Mouse (Mus musculus) midbrain, embryonic 14.5 days (tissue): ENCODE data around the gene Nek10. TPM values are rescaled to one million over a fixed set of nuclear protein-coding genes. Genes with fewer than 3 reads are reported as not detected.

ENCODE experiments used
- ATAC-seq: fragments of 200-750 bp; cut with Nextera tagmentation; 2 replicates; pipeline ENCODE4 v1.8.0; 2017; ENCODE audit warnings: moderate number of reproducible peaks, moderate library complexity; ENCODE audit not compliant: low FRiP score, low TSS enrichment
- DNase-seq: peaks from one replicate; pipeline ENCODE4 v3.0.0-alpha.2; 2015
- H3K27ac ChIP-seq: fragments of 300-500 bp; sonication (generic); replicated peaks from 2 replicates; pipeline ENCODE4 v1.5.1; 2014; ENCODE audit warnings: mild to moderate bottlenecking, low read depth, low read length, moderate library complexity
- H3K27me3 ChIP-seq: fragments of 300-500 bp; sonication (generic); 2 replicates; pipeline ENCODE4 v1.6.1; 2014; ENCODE audit warnings: low read length, control low read depth, mixed read lengths; ENCODE audit not compliant: control insufficient read depth, insufficient read depth
- H3K36me3 ChIP-seq: fragments of 300-500 bp; sonication (generic); 2 replicates; pipeline ENCODE4 v1.6.1; 2014; ENCODE audit warnings: low read length, control low read depth; ENCODE audit not compliant: control insufficient read depth, insufficient read depth
- H3K4me1 ChIP-seq: fragments of 300-500 bp; sonication (generic); 2 replicates; pipeline ENCODE4 v1.6.1; 2014; ENCODE audit warnings: mild to moderate bottlenecking, antibody characterized with exemption, low read length, control low read depth; ENCODE audit not compliant: control insufficient read depth, insufficient read depth
- H3K4me2 ChIP-seq: fragments of 300-500 bp; sonication (generic); 2 replicates; pipeline ENCODE4 v1.6.1; 2014; ENCODE audit warnings: mild to moderate bottlenecking, low read length, moderate library complexity
- H3K4me3 ChIP-seq: fragments of 300-500 bp; sonication (generic); replicated peaks from 2 replicates; pipeline ENCODE4 v1.5.1; 2014; ENCODE audit warnings: low read depth, low read length
- H3K9ac ChIP-seq: fragments of 300-500 bp; sonication (generic); replicated peaks from 2 replicates; pipeline ENCODE4 v1.6.1; 2014; ENCODE audit warnings: mild to moderate bottlenecking, low read length, moderate library complexity
- H3K9me3 ChIP-seq: fragments of 300-500 bp; sonication (generic); 2 replicates; pipeline ENCODE4 v1.6.1; 2016; ENCODE audit warnings: low read length, control low read depth, mixed read lengths; ENCODE audit not compliant: control insufficient read depth
- WGBS: fragments of 180-500 bp; shearing (Covaris S2); extraction: QIAGEN DNeasy Blood & Tissue Kit; methylation state at CpG from one replicate; pipeline ENCODE4 v1.1.7; 2014; 5-methylcytosine and 5-hydroxymethylcytosine counted together
- polyA plus RNA-seq: library from polyadenylated mRNA; unstranded; fragments of >200 nt; fragmentation: Nextera tagmentation; extraction: Ambion mirVana; gene quantifications from 2 replicates; pipeline ENCODE4 v1.2.1, GENCODE M21; 2014

Gene Nek10
- polyA plus RNA-seq, 1 experiment from 2014 or later = 0.04 TPM

- H3K27ac ChIP-seq = no peak overlapping the region
- no peaks in the 10 kb centered on the region for H3K9me3 ChIP-seq
- ATAC-seq (no peak), DNase-seq (no peak)
- H3K9ac ChIP-seq = no peak overlapping the region
- no peaks in the 10 kb centered on the region for H3K4me1 ChIP-seq
- WGBS = 49% methylated on average over 3 of the region's 3 CpGs
- no peaks in the 10 kb centered on the region for H3K36me3 ChIP-seq
- no peak overlapping the region for H3K4me2 ChIP-seq
- no peak overlapping the region for H3K4me3 ChIP-seq
- no peaks in the 10 kb centered on the region for H3K27me3 ChIP-seq
Measured at GRCm38 (mm10) chr14:14860331-14860730, 57.1 kb downstream of the Nek10 start.

DNA sequence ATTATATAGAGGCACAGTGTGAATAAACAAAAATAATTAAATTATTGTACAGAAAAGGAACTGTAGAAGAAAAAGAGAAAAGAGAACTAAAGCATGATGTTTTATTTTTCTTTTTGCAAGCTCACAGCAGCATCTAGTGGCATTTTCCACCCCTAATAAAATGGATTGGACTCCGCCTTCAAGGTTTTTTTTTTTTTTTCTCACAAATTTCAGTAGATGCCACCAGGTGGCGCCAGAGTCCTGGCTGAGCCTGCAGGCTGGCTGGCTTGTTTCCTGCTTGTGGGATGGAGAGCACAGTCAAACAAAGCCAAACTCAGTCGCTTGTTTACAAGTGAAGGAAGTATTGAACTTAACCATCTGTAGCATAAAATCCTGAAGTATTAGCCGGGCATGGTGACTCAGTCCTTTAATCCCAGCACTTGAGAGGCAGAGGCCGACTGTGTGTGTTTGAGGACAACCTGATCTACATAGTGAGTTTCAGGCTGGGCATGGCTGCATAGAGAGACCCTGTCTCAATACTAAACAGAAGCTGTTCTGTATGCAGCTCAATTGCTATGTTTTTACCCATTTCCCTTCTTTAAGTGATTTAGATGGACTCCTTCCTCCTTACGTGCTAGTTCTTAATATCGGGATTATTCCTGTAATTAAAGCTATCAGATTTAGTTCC is 60.6 kb downstream of the Nek10 start:
- Histone ChIP-seq H3K9ac (no peak overlapping the region), H3K4me2 (0 out of 2 replicates have a peak overlapping the region, but pooled peaks have one; percentile 11), H3K4me1 (no peaks in the 10 kb centered on the region), H3K27me3 (no peaks in the 10 kb centered on the region), H3K27ac (no peak overlapping the region), H3K4me3 (no peak overlapping the region), H3K36me3 (no peaks in the 10 kb centered on the region), H3K9me3 (no peaks in the 10 kb centered on the region)
- ATAC-seq = peak; percentile 77
- WGBS = 25% methylated on average over 7 of the region's 7 CpGs
- DNase-seq = peak; percentile 93

DNA sequence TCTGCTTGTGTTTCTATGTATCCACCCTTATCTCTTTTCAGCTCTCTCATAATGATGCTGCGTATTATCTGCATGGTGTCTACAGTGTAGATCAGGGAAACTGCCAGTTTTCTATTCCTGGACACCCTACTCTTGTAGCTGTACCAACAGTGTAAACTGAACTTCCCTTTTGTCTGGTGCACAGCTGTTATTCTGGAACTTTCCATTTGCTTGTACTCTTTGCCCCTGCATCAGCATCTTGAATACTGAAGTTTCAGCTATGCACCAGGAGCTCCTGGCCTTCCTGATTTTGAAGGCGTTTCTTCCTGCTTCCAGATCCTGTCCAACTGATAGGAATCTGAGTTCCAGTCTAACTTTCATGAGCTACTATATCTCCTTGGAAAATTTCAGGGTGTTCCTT is 66.0 kb downstream of the Nek10 start:
- Histone ChIP-seq H3K4me3 (no peak overlapping the region), H3K4me1 (no peaks in the 10 kb centered on the region), H3K27me3 (no peaks in the 10 kb centered on the region), H3K36me3 (no peaks in the 10 kb centered on the region), H3K4me2 (no peak overlapping the region), H3K27ac (no peak overlapping the region), H3K9ac (no peak overlapping the region), H3K9me3 (no peaks in the 10 kb centered on the region)
- WGBS = 94% methylated on average over 2 of the region's 2 CpGs
- no peak for DNase-seq
- ATAC-seq = no peak

- no peaks in the 10 kb centered on the region for H3K36me3 ChIP-seq
- H3K4me2 ChIP-seq = no peak overlapping the region
- no peaks in the 10 kb centered on the region for H3K27me3 ChIP-seq
- no peak overlapping the region for H3K27ac ChIP-seq
- ATAC-seq (no peak), DNase-seq (no peak)
- 77% methylated on average over 2 of the region's 2 CpGs for WGBS
- no peaks in the 10 kb centered on the region for H3K9me3 ChIP-seq
- no peaks in the 10 kb centered on the region for H3K4me1 ChIP-seq
- H3K4me3 ChIP-seq = no peak overlapping the region
- H3K9ac ChIP-seq = no peak overlapping the region
Measured at GRCm38 (mm10) chr14:14870059-14870458, 66.8 kb downstream of the Nek10 start.

GRCm38 (mm10) chr14:14870463-14870862 is 67.2 kb downstream of the Nek10 start:
- H3K4me3 ChIP-seq = no peak overlapping the region
- H3K9ac ChIP-seq = no peak overlapping the region
- H3K36me3 ChIP-seq = no peaks in the 10 kb centered on the region
- DNase-seq = no peak
- H3K4me1 ChIP-seq = no peaks in the 10 kb centered on the region
- no peak overlapping the region for H3K4me2 ChIP-seq
- WGBS = 81% methylated on average over 3 of the region's 3 CpGs
- no peaks in the 10 kb centered on the region for H3K9me3 ChIP-seq
- no peak overlapping the region for H3K27ac ChIP-seq
- no peak for ATAC-seq
- no peaks in the 10 kb centered on the region for H3K27me3 ChIP-seq

DNA sequence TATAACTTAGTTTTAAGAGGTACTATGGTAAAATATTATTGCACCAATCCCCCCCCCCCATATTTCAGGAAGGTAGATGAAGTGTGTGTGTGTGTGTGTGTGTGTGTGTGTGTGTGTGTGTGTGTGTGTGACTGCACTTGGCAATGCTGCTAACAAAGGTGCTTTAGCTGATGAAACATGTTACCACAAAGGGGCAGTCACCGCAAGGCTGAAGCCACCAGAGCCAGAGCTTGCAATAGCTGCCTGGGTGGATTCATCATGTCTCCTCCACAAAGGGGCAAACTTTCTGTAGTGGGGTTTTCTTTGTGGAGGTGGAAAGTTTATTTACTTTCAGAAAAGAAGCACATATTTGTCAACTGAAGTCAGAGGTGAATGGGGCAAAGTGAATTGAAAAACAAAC is 67.9 kb downstream of the Nek10 start:
- Histone ChIP-seq H3K4me3 (no peak overlapping the region), H3K27ac (no peak overlapping the region), H3K9me3 (no peaks in the 10 kb centered on the region), H3K4me2 (no peak overlapping the region), H3K9ac (no peak overlapping the region), H3K27me3 (no peaks in the 10 kb centered on the region), H3K4me1 (no peaks in the 10 kb centered on the region), H3K36me3 (no peaks in the 10 kb centered on the region)
- DNase-seq (peak; percentile 34), ATAC-seq (no peak)
- WGBS = 84% methylated on average over 1 of the region's 1 CpGs

DNA sequence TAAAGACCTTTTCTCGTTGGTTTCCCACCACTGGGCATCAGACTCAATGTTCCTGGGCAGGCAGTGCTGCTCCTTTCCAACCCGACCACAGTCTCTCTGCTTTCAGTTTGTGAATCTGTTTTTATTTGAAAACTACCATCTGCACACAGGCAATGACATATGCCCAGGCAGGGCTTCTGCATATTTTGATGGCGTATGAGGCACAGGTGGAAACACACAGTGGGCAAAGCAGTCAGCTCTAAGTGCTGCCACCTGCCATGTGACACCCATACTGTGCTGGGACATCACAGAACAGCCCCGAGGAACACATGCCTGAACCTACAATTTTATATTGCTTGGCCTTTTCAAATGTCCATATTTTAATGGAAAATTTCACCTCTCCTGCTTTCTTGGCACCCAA is 68.5 kb downstream of the Nek10 start:
- H3K4me3 ChIP-seq = no peak overlapping the region
- no peaks in the 10 kb centered on the region for H3K4me1 ChIP-seq
- H3K27ac ChIP-seq = no peak overlapping the region
- H3K9me3 ChIP-seq = no peaks in the 10 kb centered on the region
- ATAC-seq (no peak), DNase-seq (no peak)
- no peak overlapping the region for H3K9ac ChIP-seq
- 86% methylated on average over 4 of the region's 4 CpGs for WGBS
- no peak overlapping the region for H3K4me2 ChIP-seq
- H3K36me3 ChIP-seq = no peaks in the 10 kb centered on the region
- H3K27me3 ChIP-seq = no peaks in the 10 kb centered on the region

- peak; percentile 44; the same call in 1 of the 2 replicates for ATAC-seq
- 17% methylated on average over 4 of the region's 4 CpGs for WGBS
- DNase-seq = peak; percentile 73
Measured at GRCm38 (mm10) chr14:14893932-14894652, 90.9 kb downstream of the Nek10 start.

GRCm38 (mm10) chr14:14894776-14895175 is 91.6 kb downstream of the Nek10 start:
- no peaks in the 10 kb centered on the region for H3K4me1 ChIP-seq
- no peak for DNase-seq
- H3K36me3 ChIP-seq = no peaks in the 10 kb centered on the region
- no peak for ATAC-seq
- H3K9me3 ChIP-seq = no peaks in the 10 kb centered on the region
- no peak overlapping the region for H3K9ac ChIP-seq
- H3K4me2 ChIP-seq = no peak overlapping the region
- H3K27me3 ChIP-seq = no peaks in the 10 kb centered on the region
- no peak overlapping the region for H3K4me3 ChIP-seq
- H3K27ac ChIP-seq = no peak overlapping the region

More at GRCm38 (mm10) chr14:14893932-14894652, 90.9 kb downstream of the Nek10 start:
- H3K4me3 ChIP-seq = no peak overlapping the region
- H3K27ac ChIP-seq = no peak overlapping the region
- no peaks in the 10 kb centered on the region for H3K4me1 ChIP-seq
- H3K27me3 ChIP-seq = no peaks in the 10 kb centered on the region
- H3K4me2 ChIP-seq = no peak overlapping the region
- no peak overlapping the region for H3K9ac ChIP-seq
- no peaks in the 10 kb centered on the region for H3K9me3 ChIP-seq
- no peaks in the 10 kb centered on the region for H3K36me3 ChIP-seq
